Mouse (Mus musculus) E14TG2a.4 (cell line): ENCODE measurements around the gene Itgae.

Source experiments
- CTCF ChIP-seq: conservative IDR thresholded peaks from 2 replicates; pipeline ENCODE4 v1.5.1; 2014; ENCODE audit warnings: low read length
- NANOG ChIP-seq: IDR thresholded peaks from 2 replicates; pipeline ENCODE4 v1.6.1; 2014; ENCODE audit warnings: borderline replicate concordance, low read length, mixed read lengths
- POU5F1 ChIP-seq: IDR thresholded peaks from 2 replicates; pipeline ENCODE4 v1.6.1; 2014; ENCODE audit warnings: low read length, borderline replicate concordance

DNA sequence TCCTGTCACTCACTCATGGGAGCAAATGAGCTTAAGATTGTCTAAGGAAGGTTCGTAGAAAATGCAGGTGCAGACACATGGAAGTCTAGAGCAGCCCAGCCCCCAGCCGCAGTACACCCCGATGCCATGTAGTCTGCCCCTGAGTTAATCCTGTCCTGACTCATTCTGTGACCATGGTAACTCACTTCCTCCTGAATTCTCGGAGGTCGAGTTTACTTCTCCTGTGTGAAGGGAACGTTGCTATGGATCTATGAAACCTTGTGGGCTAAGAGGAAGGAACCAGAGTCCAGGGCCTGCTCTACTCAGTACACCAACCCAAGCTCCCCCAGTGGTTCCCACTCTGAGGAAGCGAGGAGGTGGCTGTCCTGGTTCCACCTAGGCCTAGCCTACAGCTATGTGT is 2.5 kb downstream of the Itgae start:
- no peak for TF ChIP-seq CTCF
- TF ChIP-seq NANOG = no peak
- TF ChIP-seq POU5F1 = no peak
